Mouse (Mus musculus) heart, adult 9 months (tissue): Measurements from ENCODE around the gene Pram1.

Experiments used
- DNase-seq, 2 experiments: peaks; one replicate each; pipeline ENCODE4 v3.0.0; 2022; ENCODE audit warnings: low spot score in 2 of 2

Gene Pram1

GRCm38 (mm10) chr17:33669681-33670080 is 31.8 kb downstream of the Pram1 start:
- DNase-seq: no peak

GRCm38 (mm10) chr17:33673837-33674236 is 36.0 kb downstream of the Pram1 start:
- DNase-seq: no peak

- peak; percentile 12 to 26 for DNase-seq
These were observed 37.6 kb downstream of the Pram1 start for GRCm38 (mm10) chr17:33675452-33675851.

- no peak for DNase-seq
These were observed 38.2 kb downstream of the Pram1 start for GRCm38 (mm10) chr17:33676086-33676485.

- DNase-seq: no peak
These were observed 40.9 kb downstream of the Pram1 start for GRCm38 (mm10) chr17:33678771-33679170.

- DNase-seq: no peak
These were observed 43.9 kb downstream of the Pram1 start for GRCm38 (mm10) chr17:33681767-33682166.

- DNase-seq: peak; percentile 51 to 54
These were observed 46.9 kb downstream of the Pram1 start for GRCm38 (mm10) chr17:33684671-33685231.

GRCm38 (mm10) chr17:33685249-33685653 is 47.4 kb downstream of the Pram1 start:
- DNase-seq: peak; percentile 97 to 98

GRCm38 (mm10) chr17:33686760-33687159 is 48.9 kb downstream of the Pram1 start, which contains the start of gene Hnrnpm:
Gene Hnrnpm (minus strand): TSS chr17:33686860.
- no peak for DNase-seq
